Mouse (Mus musculus): ENCODE measurements around the gene Hcst. TPM values are rescaled to one million over a fixed set of nuclear protein-coding genes. Genes with fewer than 3 reads are reported as not detected.

The Hcst gene
- polyA plus RNA-seq (2012; fragmentation: generic; extraction: Trizol): not detected

DNA sequence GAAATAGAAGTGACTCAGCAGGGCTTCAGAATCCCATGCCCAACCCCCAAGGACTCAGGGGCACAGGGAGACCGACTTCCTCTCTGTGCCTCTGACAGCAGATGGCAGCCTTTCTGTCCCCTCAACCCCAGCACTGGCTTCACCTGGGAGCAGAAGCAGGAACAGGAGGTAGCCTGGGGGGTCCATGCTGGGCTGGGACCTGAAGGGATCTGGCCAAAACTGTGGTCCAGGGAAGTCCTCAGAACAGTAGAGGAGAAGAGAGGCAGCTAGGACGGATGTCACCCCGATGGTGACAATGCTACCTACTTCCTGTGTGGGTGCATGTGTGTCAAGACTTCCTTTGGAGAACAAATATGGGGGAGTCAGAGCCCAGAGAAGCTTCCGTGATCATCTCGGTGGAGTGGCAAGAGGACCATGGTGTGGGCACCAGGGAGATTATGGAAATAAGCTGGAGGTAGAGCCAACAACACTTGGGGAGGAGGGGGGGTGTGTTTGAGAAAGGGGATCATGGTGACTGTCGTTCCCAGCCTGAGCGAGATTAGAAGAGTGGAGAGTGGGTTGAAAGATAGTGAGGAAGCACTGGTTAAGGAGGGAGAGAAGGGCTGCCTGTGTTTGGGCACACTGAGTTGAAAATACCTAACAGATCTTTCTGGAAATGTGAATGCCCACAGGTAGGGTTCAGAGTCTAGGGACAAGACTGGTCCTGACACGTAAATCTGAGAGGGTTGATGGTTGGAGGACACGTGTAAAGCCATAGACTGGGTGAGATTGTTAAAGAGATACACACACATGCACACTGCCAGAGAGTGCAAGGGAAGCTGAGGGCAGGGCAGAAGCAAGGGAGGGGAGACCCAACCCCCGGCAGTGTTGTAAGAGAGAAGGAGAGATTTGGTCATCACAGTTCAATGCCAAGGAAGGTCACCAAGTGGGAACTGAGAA is at the start of gene Hcst:
Gene Hcst (minus strand): TSS at position 294 of the 939 bp plus-strand sequence.
- Histone ChIP-seq H3K36me3 (ENCODE audit: control insufficient read depth, insufficient read depth) (no peaks in the 10 kb centered on the region), H3K4me2 (ENCODE audit: low read depth) (no peak within 1 kb of the TSS), H3ac (ENCODE audit: control insufficient read depth, insufficient read length) (no peak within 1 kb of the TSS), H3K79me2 (ENCODE audit: control insufficient read depth, insufficient read depth) (no peaks in the 10 kb centered on the region), H3K4me3 (no peak within 1 kb of the TSS), H3K27me3 (ENCODE audit: control insufficient read depth, insufficient read depth, insufficient read length) (peaks cover 47% of the 10 kb centered on the region)
- TF ChIP-seq POLR2AphosphoS2 (IDR thresholded peaks at IDR 0.05; ENCODE audit: insufficient read length, low read depth): no peak
- TF ChIP-seq E2F4 (IDR thresholded peaks at IDR 0.05; ENCODE audit: insufficient read depth): no peak
- TF ChIP-seq MAX (IDR thresholded peaks at IDR 0.05; ENCODE audit: low read depth): no peak
- TF ChIP-seq SRF (IDR thresholded peaks at IDR 0.05; ENCODE audit: control insufficient read depth, insufficient read length, low read depth): no peak
- TF ChIP-seq MYOG (IDR thresholded peaks at IDR 0.05; ENCODE audit: control insufficient read depth in 1 of 3, insufficient read depth in 1 of 3, insufficient read length in 2 of 3, low read depth in 2 of 3): no peak

DNA sequence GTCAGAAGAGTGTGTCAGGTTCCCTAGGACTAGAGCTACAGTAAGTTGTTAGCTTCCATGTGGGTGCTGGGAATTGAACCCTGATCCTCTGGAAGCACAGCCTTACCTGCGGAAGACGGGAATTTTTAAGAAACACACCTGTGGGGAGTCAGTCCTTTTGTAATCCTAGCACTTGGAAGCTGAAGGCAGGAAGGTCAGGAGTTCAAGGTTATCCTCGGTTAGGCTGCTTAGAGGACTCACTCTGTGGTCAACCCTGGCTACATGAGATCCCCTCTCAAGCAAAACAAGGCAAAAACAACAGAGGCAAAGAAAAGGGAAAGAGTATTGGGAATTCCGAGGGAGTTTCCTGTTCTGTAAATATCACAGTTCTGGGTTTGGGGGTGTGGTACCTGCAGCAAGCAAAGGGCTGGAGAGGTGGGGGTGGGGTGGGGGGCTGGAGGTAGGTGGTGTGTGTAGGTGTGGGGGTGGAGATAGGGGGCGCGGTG is 45.2 kb upstream of the Hcst start:
- TF ChIP-seq CEBPB (IDR thresholded peaks at IDR 0.05; ENCODE audit: insufficient read depth, poor library complexity, severe bottlenecking) (no peak), MAX (IDR thresholded peaks at IDR 0.05; ENCODE audit: low read depth) (no peak), TCF12 (IDR thresholded peaks at IDR 0.05; ENCODE audit: insufficient read depth, poor library complexity, severe bottlenecking) (no peak), MYOG (IDR thresholded peaks at IDR 0.05; ENCODE audit: control insufficient read depth in 1 of 3, insufficient read depth in 1 of 3, insufficient read length in 2 of 3, low read depth in 2 of 3) (no peak), SRF (IDR thresholded peaks at IDR 0.05; ENCODE audit: control insufficient read depth, insufficient read length, low read depth) (no peak), USF1 (IDR thresholded peaks at IDR 0.05; ENCODE audit: low read depth) (no peak)
- no peaks in the 10 kb centered on the region for H3K79me2 ChIP-seq (ENCODE audit: control insufficient read depth, insufficient read depth)
- no peak overlapping the region for H3K4me2 ChIP-seq (ENCODE audit: low read depth)
- peaks cover 79% of the 10 kb centered on the region for H3K27me3 ChIP-seq (ENCODE audit: control insufficient read depth, insufficient read depth, insufficient read length)
- H3ac ChIP-seq (ENCODE audit: control insufficient read depth, insufficient read length): no peak overlapping the region
- no peak overlapping the region for H3K4me3 ChIP-seq
- no peaks in the 10 kb centered on the region for H3K36me3 ChIP-seq (ENCODE audit: control insufficient read depth, insufficient read depth)

DNA sequence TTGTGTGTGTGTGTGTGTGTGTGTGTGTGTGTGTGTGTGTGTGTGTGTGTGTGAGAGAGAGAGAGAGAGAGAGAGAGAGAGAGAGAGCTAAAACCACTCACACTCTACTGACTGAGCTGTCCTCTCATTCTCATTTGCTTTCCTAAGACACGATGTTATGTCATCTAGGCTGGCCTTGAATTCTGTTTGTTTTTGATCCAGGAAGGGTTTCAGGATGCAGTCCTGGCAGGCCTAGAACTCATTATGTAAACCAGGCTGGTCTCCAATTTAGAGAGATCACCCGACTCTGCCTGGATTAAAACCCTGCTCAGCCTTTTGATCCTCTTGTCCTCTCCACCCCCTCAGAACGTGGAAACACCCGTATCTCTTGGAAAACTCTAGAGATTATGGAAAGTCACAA is 44.3 kb upstream of the Hcst start:
- peaks cover 87% of the 10 kb centered on the region for H3K27me3 ChIP-seq (ENCODE audit: control insufficient read depth, insufficient read depth, insufficient read length)
- H3ac ChIP-seq (ENCODE audit: control insufficient read depth, insufficient read length): no peak overlapping the region
- H3K4me3 ChIP-seq: no peak overlapping the region
- no peak for TF ChIP-seq USF1 (IDR thresholded peaks at IDR 0.05; ENCODE audit: low read depth)
- TF ChIP-seq SRF (IDR thresholded peaks at IDR 0.05; ENCODE audit: control insufficient read depth, insufficient read length, low read depth): no peak
- TF ChIP-seq MYOG (IDR thresholded peaks at IDR 0.05; ENCODE audit: control insufficient read depth in 1 of 3, insufficient read depth in 1 of 3, insufficient read length in 2 of 3, low read depth in 2 of 3): no peak
- no peak for TF ChIP-seq REST (IDR thresholded peaks at IDR 0.05; ENCODE audit: insufficient read depth, insufficient read length)
- no peak for TF ChIP-seq E2F4 (IDR thresholded peaks at IDR 0.05; ENCODE audit: insufficient read depth)
- TF ChIP-seq POLR2AphosphoS2 (IDR thresholded peaks at IDR 0.05; ENCODE audit: insufficient read length, low read depth): no peak
- TF ChIP-seq CEBPB (IDR thresholded peaks at IDR 0.05; ENCODE audit: insufficient read depth, poor library complexity, severe bottlenecking): no peak
- TF ChIP-seq TCF3 (IDR thresholded peaks at IDR 0.05; ENCODE audit: insufficient read length, low read depth): no peak
- TF ChIP-seq MYOD1 (IDR thresholded peaks at IDR 0.05; ENCODE audit: control insufficient read depth in 1 of 3, insufficient read length in 2 of 3, low read depth in 2 of 3): no peak
- no peak for TF ChIP-seq POLR2A (IDR thresholded peaks at IDR 0.05; ENCODE audit: insufficient read length, low read depth)
- TF ChIP-seq MAX (IDR thresholded peaks at IDR 0.05; ENCODE audit: low read depth): no peak
- no peak for TF ChIP-seq TCF12 (IDR thresholded peaks at IDR 0.05; ENCODE audit: insufficient read depth, poor library complexity, severe bottlenecking)
- no peaks in the 10 kb centered on the region for H3K79me2 ChIP-seq (ENCODE audit: control insufficient read depth, insufficient read depth)
- H3K4me2 ChIP-seq (ENCODE audit: low read depth): no peak overlapping the region
- H3K36me3 ChIP-seq (ENCODE audit: control insufficient read depth, insufficient read depth): no peaks in the 10 kb centered on the region

DNA sequence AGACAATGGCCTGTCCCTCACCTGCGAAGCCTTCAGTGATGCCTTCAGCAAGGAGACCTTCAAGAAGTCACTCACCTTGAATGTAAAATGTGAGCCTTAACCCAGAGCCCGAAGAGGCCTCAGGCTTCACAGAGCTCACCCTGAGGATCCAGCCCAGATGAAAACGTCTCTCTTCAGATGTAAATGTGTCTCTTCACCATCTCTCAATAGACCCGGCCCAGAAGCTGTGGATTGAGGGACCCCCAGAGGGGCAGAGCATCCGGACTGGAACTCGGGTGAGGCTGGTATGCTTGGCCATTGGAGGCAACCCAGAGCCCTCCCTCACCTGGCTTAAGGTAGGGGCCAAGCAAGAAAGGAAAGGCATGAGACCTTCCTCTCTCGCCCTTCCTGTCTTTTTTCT is 43.9 kb upstream of the Hcst start:
- Histone ChIP-seq H3K4me3 (no peak overlapping the region), H3K4me2 (ENCODE audit: low read depth) (no peak overlapping the region), H3K27me3 (ENCODE audit: control insufficient read depth, insufficient read depth, insufficient read length) (peaks cover 87% of the 10 kb centered on the region), H3K36me3 (ENCODE audit: control insufficient read depth, insufficient read depth) (no peaks in the 10 kb centered on the region), H3K79me2 (ENCODE audit: control insufficient read depth, insufficient read depth) (no peaks in the 10 kb centered on the region), H3ac (ENCODE audit: control insufficient read depth, insufficient read length) (no peak overlapping the region)
- TF ChIP-seq SRF (IDR thresholded peaks at IDR 0.05; ENCODE audit: control insufficient read depth, insufficient read length, low read depth) (no peak), MYOD1 (IDR thresholded peaks at IDR 0.05; ENCODE audit: control insufficient read depth in 1 of 3, insufficient read length in 2 of 3, low read depth in 2 of 3) (no peak), USF1 (IDR thresholded peaks at IDR 0.05; ENCODE audit: low read depth) (no peak), MYOG (IDR thresholded peaks at IDR 0.05; ENCODE audit: control insufficient read depth in 1 of 3, insufficient read depth in 1 of 3, insufficient read length in 2 of 3, low read depth in 2 of 3) (no peak), REST (IDR thresholded peaks at IDR 0.05; ENCODE audit: insufficient read depth, insufficient read length) (no peak), CEBPB (IDR thresholded peaks at IDR 0.05; ENCODE audit: insufficient read depth, poor library complexity, severe bottlenecking) (no peak), POLR2AphosphoS2 (IDR thresholded peaks at IDR 0.05; ENCODE audit: insufficient read length, low read depth) (no peak), E2F4 (IDR thresholded peaks at IDR 0.05; ENCODE audit: insufficient read depth) (no peak), MAX (IDR thresholded peaks at IDR 0.05; ENCODE audit: low read depth) (no peak), TCF3 (IDR thresholded peaks at IDR 0.05; ENCODE audit: insufficient read length, low read depth) (no peak), POLR2A (IDR thresholded peaks at IDR 0.05; ENCODE audit: insufficient read length, low read depth) (no peak), TCF12 (IDR thresholded peaks at IDR 0.05; ENCODE audit: insufficient read depth, poor library complexity, severe bottlenecking) (no peak)

Measured in myocyte (in vitro differentiated cells).